19 mouse cellular contexts compared by ENCODE assay signal in the genomic region with DNA sequence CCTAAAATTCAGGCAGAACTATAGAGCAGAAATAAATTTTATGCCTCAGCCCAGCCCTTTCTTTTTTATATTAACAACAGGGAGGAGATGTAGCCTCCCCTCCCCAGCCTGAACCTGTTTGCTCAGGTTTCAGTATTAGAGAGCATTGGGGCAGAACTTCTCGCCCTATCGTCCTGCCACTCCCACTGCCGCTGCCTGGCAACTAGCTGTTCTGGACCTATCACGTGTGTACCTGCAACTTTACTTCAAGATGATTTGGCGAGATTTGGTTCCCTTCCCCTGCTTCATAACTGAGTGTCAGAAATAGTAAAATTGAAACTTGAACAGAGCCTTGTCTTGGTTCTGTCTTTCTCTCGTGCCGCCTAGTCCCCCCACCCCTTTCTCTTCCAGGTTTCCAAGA. TPM values are rescaled to one million over a fixed set of nuclear protein-coding genes. Genes with fewer than 3 reads are reported as not detected.
"Had no signal": no experiment of that assay in that cellular context is flagged by ENCODE, and none has a peak within 500 bp of the region (broad histone marks: within the 10 kb centered on the region; RNA-seq: fewer than 3 reads in every experiment).

No protein-coding gene starts in this region.

RNA-seq across cellular contexts. Expression of a gene that starts 50.1 kb away (rescaled TPM):
- total RNA-seq: megakaryocyte progenitor cell, adult 5-6 weeks; midbrain, postnatal 0 days; monocyte, adult 5-6 weeks; neutrophil, adult 5-6 weeks had no signal
- polyA plus RNA-seq: lung, embryonic 15.5 days; lung, postnatal 0 days; macrophage; midbrain, embryonic 11.5 days; midbrain, embryonic 13.5 days; midbrain, embryonic 15.5 days; midbrain, postnatal 0 days; neural tube, embryonic 12.5 days; neural tube, embryonic 14.5 days; spleen, adult 2 months; stomach, embryonic 15.5 days; stomach, postnatal 0 days; testis, adult 2 months; thymus, adult 2 months; urinary bladder, adult 2 months had no signal

RNA-seq across cellular contexts. Expression of a gene that starts 56.0 kb away (rescaled TPM):
- total RNA-seq: megakaryocyte progenitor cell, adult 5-6 weeks; midbrain, postnatal 0 days; monocyte, adult 5-6 weeks; neutrophil, adult 5-6 weeks had no signal
- polyA plus RNA-seq: lung, adult 2 months; lung, embryonic 15.5 days; lung, postnatal 0 days; macrophage; midbrain, embryonic 11.5 days; midbrain, embryonic 13.5 days; midbrain, embryonic 15.5 days; neural tube, embryonic 14.5 days; spleen, adult 2 months; stomach, embryonic 15.5 days; stomach, postnatal 0 days; testis, adult 2 months; thymus, adult 2 months; urinary bladder, adult 2 months had no signal

RNA-seq across cellular contexts. Expression of a gene that starts 59.6 kb away (rescaled TPM):
- total RNA-seq: megakaryocyte progenitor cell, adult 5-6 weeks; midbrain, postnatal 0 days; monocyte, adult 5-6 weeks; neutrophil, adult 5-6 weeks had no signal
- polyA plus RNA-seq: lung, adult 2 months; lung, embryonic 15.5 days; lung, postnatal 0 days; macrophage; midbrain, embryonic 11.5 days; midbrain, embryonic 13.5 days; midbrain, embryonic 15.5 days; midbrain, postnatal 0 days; neural tube, embryonic 12.5 days; neural tube, embryonic 14.5 days; spleen, adult 2 months; stomach, embryonic 15.5 days; stomach, postnatal 0 days; testis, adult 2 months; thymus, adult 2 months; urinary bladder, adult 2 months had no signal
